Mouse (Mus musculus) forebrain, embryonic 12.5 days (tissue): Measurements from ENCODE around the gene Fchsd2. TPM values are rescaled to one million over a fixed set of nuclear protein-coding genes. Genes with fewer than 3 reads are reported as not detected.

Experiments
- ATAC-seq: fragments of 200-750 bp; cut with Nextera tagmentation; 2 replicates; pipeline ENCODE4 v1.8.0; 2017; ENCODE audit warnings: moderate TSS enrichment; ENCODE audit not compliant: low FRiP score
- H3K27ac ChIP-seq: fragments of 300-500 bp; sonication (generic); 2 replicates; pipeline ENCODE4 v1.5.1; 2016; ENCODE audit warnings: mild to moderate bottlenecking
- H3K27me3 ChIP-seq: fragments of 300-500 bp; sonication (generic); 2 replicates; pipeline ENCODE4 v1.6.1; 2016; ENCODE audit warnings: mild to moderate bottlenecking
- H3K36me3 ChIP-seq: fragments of 300-500 bp; sonication (generic); replicated peaks from 2 replicates; pipeline ENCODE4 v1.6.1; 2016; ENCODE audit warnings: mild to moderate bottlenecking
- H3K4me1 ChIP-seq: fragments of 300-500 bp; sonication (generic); 2 replicates; pipeline ENCODE4 v1.6.1; 2016
- H3K4me2 ChIP-seq: fragments of 300-500 bp; sonication (generic); 2 replicates; pipeline ENCODE4 v1.6.1; 2016; ENCODE audit warnings: mild to moderate bottlenecking, moderate library complexity
- H3K4me3 ChIP-seq: fragments of 300-500 bp; sonication (generic); replicated peaks from 2 replicates; pipeline ENCODE4 v1.5.1; 2016; ENCODE audit warnings: mild to moderate bottlenecking
- H3K9ac ChIP-seq: fragments of 300-500 bp; sonication (generic); 2 replicates; pipeline ENCODE4 v1.6.1; 2016; ENCODE audit warnings: mild to moderate bottlenecking
- H3K9me3 ChIP-seq: fragments of 300-500 bp; sonication (generic); 2 replicates; pipeline ENCODE4 v1.6.1; 2016
- WGBS: fragments of 180-500 bp; shearing (Covaris S2); methylation state at CpG from one replicate; pipeline ENCODE4 v1.1.7; 2016; 5-methylcytosine and 5-hydroxymethylcytosine counted together
- polyA plus RNA-seq: library from polyadenylated mRNA; unstranded; fragments of >200 nt; fragmentation: Nextera tagmentation; extraction: Ambion mirVana; gene quantifications from 2 replicates; pipeline ENCODE4 v1.2.1, GENCODE M21; 2016

Gene Fchsd2
- polyA plus RNA-seq, 1 experiment from 2014 or later = 37.5 TPM

DNA sequence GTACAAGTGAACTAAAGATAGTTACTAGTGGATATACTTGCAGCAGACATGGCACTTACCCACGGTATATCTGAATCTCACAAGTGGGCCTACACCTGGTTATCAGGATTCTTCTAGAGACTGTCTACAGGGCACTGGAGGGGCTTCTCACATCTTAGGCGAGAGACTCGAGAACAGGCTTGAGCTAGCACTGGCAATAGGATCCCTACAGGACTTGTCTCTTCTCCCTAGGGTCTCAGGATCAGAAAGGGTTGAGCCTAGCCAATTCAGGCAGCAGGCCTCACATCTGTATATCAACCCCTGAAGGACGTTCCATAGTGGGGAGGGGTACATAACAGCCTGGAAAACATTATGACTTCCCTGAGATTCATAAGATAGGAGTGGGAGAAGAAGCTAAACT, 194.2 kb downstream of the Fchsd2 start:
- ATAC-seq = no peak
- Histone ChIP-seq H3K27ac (no peak overlapping the region), H3K9me3 (no peaks in the 10 kb centered on the region), H3K4me2 (no peak overlapping the region), H3K36me3 (peaks cover 46% of the 10 kb centered on the region), H3K4me3 (no peak overlapping the region), H3K27me3 (no peaks in the 10 kb centered on the region), H3K4me1 (no peaks in the 10 kb centered on the region), H3K9ac (no peak overlapping the region)
- WGBS = 83% methylated on average over 4 of the region's 4 CpGs

GRCm38 (mm10) chr7:101287820-101288219, 195.2 kb downstream of the Fchsd2 start:
- Histone ChIP-seq H3K9ac (no peak overlapping the region), H3K36me3 (peaks cover 37% of the 10 kb centered on the region), H3K4me1 (no peaks in the 10 kb centered on the region), H3K9me3 (no peaks in the 10 kb centered on the region), H3K27ac (no peak overlapping the region), H3K4me2 (no peak overlapping the region), H3K27me3 (no peaks in the 10 kb centered on the region), H3K4me3 (no peak overlapping the region)
- ATAC-seq = no peak
- 82% methylated on average over 2 of the region's 2 CpGs for WGBS

GRCm38 (mm10) chr7:101288436-101288835, 195.8 kb downstream of the Fchsd2 start:
- Histone ChIP-seq H3K4me3 (no peak overlapping the region), H3K36me3 (peaks cover 31% of the 10 kb centered on the region), H3K4me1 (no peaks in the 10 kb centered on the region), H3K4me2 (no peak overlapping the region), H3K9me3 (no peaks in the 10 kb centered on the region), H3K27ac (no peak overlapping the region), H3K27me3 (no peaks in the 10 kb centered on the region), H3K9ac (no peak overlapping the region)
- WGBS = 40% methylated on average over 4 of the region's 4 CpGs
- ATAC-seq = 0 out of 2 replicates have a peak, but pooled peaks have one; percentile 33

GRCm38 (mm10) chr7:101290401-101290800, 197.7 kb downstream of the Fchsd2 start:
- no peak for ATAC-seq
- Histone ChIP-seq H3K27me3 (no peaks in the 10 kb centered on the region), H3K36me3 (peaks cover 19% of the 10 kb centered on the region), H3K4me3 (no peak overlapping the region), H3K27ac (no peak overlapping the region), H3K9ac (no peak overlapping the region), H3K4me2 (no peak overlapping the region), H3K4me1 (no peaks in the 10 kb centered on the region), H3K9me3 (no peaks in the 10 kb centered on the region)
- WGBS = 90% methylated on average over 10 of the region's 10 CpGs

GRCm38 (mm10) chr7:101291211-101291610, 198.5 kb downstream of the Fchsd2 start:
- ATAC-seq = no peak

DNA sequence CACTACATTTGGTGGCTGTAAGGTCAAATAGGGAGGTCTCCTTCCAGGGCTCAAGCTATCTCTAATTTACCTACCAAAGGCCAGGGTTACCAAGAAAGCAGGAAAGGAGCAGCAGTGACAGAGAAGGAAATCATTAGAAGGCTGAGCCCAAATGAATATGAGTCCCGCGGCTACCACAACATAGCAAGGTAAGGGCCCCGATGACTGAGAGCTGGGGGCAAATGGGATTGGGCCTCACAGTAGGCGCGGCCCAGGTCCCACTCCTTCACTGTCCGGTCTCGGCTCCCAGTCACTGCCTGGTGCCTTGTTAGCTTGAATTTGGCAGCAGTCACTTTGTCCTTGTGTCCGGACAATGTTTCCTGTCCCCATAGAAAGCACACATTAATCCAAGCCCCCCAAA, 199.0 kb downstream of the Fchsd2 start:
- no peak overlapping the region for H3K27ac ChIP-seq
- H3K9ac ChIP-seq = no peak overlapping the region
- peaks cover 7% of the 10 kb centered on the region; the same call in 1 of the 2 replicates for H3K27me3 ChIP-seq
- no peak overlapping the region for H3K4me3 ChIP-seq
- 94% methylated on average over 8 of the region's 8 CpGs for WGBS
- no peaks in the 10 kb centered on the region for H3K9me3 ChIP-seq
- no peak overlapping the region for H3K4me2 ChIP-seq
- no peak for ATAC-seq
- peaks cover 6% of the 10 kb centered on the region for H3K4me1 ChIP-seq
- peaks cover 11% of the 10 kb centered on the region; the same call in 1 of the 2 replicates for H3K36me3 ChIP-seq

More at GRCm38 (mm10) chr7:101291211-101291610, 198.5 kb downstream of the Fchsd2 start:
- no peaks in the 10 kb centered on the region for H3K9me3 ChIP-seq
- H3K4me2 ChIP-seq = no peak overlapping the region
- H3K4me3 ChIP-seq = no peak overlapping the region
- peaks cover 11% of the 10 kb centered on the region; the same call in 1 of the 2 replicates for H3K36me3 ChIP-seq
- H3K27me3 ChIP-seq = peaks cover 5% of the 10 kb centered on the region; the same call in 1 of the 2 replicates
- H3K4me1 ChIP-seq = peaks cover 2% of the 10 kb centered on the region
- no peak overlapping the region for H3K27ac ChIP-seq
- 83% methylated on average over 5 of the region's 5 CpGs for WGBS
- no peak overlapping the region for H3K9ac ChIP-seq

DNA sequence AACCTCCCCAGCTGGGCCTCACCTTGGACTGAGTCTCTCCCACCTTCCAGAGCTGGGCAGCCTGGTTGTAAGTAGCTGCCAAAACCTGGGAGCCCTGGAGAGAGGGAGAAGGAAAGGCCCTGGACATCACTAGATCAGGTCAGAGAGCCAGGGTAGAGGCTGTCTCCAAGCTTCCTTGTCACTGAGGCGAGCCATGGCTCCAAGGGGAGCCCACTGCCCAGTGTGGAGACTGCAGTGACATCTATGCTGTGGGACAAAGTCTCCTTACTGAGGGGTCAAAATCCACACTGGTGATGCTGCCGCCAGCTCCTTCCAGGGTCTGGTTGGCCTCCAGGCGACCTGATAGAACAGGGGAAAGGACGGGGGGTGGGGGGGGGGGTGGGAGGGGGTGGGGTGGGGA, 199.4 kb downstream of the Fchsd2 start:
- Histone ChIP-seq H3K9me3 (no peaks in the 10 kb centered on the region), H3K27ac (no peak overlapping the region), H3K9ac (no peak overlapping the region), H3K4me2 (no peak overlapping the region), H3K27me3 (peaks cover 8% of the 10 kb centered on the region), H3K4me1 (peaks cover 11% of the 10 kb centered on the region), H3K4me3 (no peak overlapping the region), H3K36me3 (peaks cover 11% of the 10 kb centered on the region; the same call in 1 of the 2 replicates)
- 82% methylated on average over 4 of the region's 4 CpGs for WGBS
- ATAC-seq = no peak

DNA sequence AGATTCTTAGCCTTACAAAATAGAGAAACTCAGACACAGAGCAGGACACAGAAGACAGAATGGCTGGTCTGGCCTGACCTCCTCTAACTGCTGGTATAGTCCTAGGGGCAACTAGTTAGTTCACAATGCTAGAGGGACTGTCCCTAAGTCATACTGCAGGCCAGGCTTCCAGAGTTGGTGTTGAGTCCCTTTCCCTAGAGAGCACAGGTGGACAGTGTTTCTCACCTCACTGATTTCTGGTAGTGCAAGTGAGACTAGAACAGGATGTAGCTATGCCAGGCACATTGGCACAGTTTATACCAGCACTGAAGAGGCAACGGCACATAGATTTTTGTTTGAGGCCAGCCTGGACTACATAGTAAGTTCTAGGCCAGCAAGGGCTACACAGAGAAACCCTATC, 200.0 kb downstream of the Fchsd2 start:
- H3K4me3 ChIP-seq = no peak overlapping the region
- H3K36me3 ChIP-seq = peaks cover 11% of the 10 kb centered on the region; the same call in 1 of the 2 replicates
- H3K9ac ChIP-seq = no peak overlapping the region
- H3K4me2 ChIP-seq = no peak overlapping the region
- 0 out of 2 replicates have a peak overlapping the region, but pooled peaks have one; percentile 5 for H3K27ac ChIP-seq
- no peaks in the 10 kb centered on the region for H3K9me3 ChIP-seq
- peaks cover 14% of the 10 kb centered on the region for H3K27me3 ChIP-seq
- WGBS = 96% methylated on average over 1 of the region's 1 CpGs
- no peak for ATAC-seq
- H3K4me1 ChIP-seq = peaks cover 11% of the 10 kb centered on the region

DNA sequence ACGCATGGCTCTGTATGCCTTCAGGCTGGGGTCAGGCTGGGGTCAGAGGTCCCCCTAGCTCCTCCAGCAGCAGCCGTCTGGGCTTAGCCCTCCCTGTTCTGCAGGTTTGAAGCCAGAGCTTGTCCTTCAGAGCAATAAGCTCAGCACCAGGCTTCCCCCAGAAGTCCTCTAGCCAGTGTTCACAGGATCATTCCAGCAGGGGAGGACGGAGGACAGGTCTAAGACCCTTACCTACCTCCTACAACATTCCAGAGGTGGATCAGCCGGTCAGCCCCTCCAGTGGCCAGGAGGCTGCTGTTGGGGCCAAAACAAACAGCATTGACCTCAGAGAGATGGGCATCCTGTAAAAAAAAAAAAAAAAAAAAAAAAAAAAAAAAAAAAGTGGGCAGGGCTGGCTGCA, 200.5 kb downstream of the Fchsd2 start:
- Histone ChIP-seq H3K27ac (0 out of 2 replicates have a peak overlapping the region, but pooled peaks have one; percentile 5), H3K4me2 (no peak overlapping the region), H3K36me3 (peaks cover 11% of the 10 kb centered on the region; the same call in 1 of the 2 replicates), H3K4me1 (peaks cover 11% of the 10 kb centered on the region), H3K9ac (no peak overlapping the region), H3K27me3 (peaks cover 18% of the 10 kb centered on the region), H3K9me3 (no peaks in the 10 kb centered on the region), H3K4me3 (no peak overlapping the region)
- ATAC-seq = no peak
- 75% methylated on average over 4 of the region's 4 CpGs for WGBS

- Histone ChIP-seq H3K27me3 (peaks cover 21% of the 10 kb centered on the region), H3K36me3 (peaks cover 11% of the 10 kb centered on the region; the same call in 1 of the 2 replicates), H3K9ac (no peak overlapping the region), H3K4me3 (no peak overlapping the region), H3K27ac (no peak overlapping the region), H3K4me1 (peaks cover 11% of the 10 kb centered on the region), H3K4me2 (no peak overlapping the region), H3K9me3 (no peaks in the 10 kb centered on the region)
- 57% methylated on average over 4 of the region's 4 CpGs for WGBS
- no peak for ATAC-seq
These were observed 200.9 kb downstream of the Fchsd2 start for GRCm38 (mm10) chr7:101293611-101294010.

DNA sequence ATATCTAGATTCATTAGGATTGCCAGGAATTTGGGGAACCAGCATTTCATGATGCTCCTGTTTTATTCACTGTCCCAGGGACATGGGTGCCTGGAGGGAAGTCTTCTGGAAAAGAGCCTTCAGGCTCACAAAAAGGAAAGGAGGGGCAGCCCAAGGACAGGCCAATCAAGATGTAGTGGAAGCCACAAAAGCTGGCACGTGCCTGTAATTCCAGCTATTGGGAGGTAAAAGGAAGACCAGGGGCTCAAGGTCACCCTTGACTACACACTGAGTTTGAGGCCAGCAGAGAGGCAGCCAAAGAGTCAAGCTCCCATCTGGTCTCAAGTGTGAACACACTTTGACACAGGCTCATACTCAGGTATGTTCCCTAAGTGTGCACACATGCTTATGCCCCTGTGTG, 202.8 kb downstream of the Fchsd2 start:
- Histone ChIP-seq H3K36me3 (no peaks in the 10 kb centered on the region), H3K27ac (no peak overlapping the region), H3K4me1 (peaks cover 11% of the 10 kb centered on the region), H3K27me3 (peaks cover 39% of the 10 kb centered on the region), H3K9ac (no peak overlapping the region), H3K4me3 (no peak overlapping the region), H3K9me3 (no peaks in the 10 kb centered on the region), H3K4me2 (no peak overlapping the region)
- 56% methylated on average over 1 of the region's 1 CpGs for whole genome bisulfite sequencing
- ATAC-seq = no peak

GRCm38 (mm10) chr7:101296252-101297022, 203.8 kb downstream of the Fchsd2 start:
- H3K4me2 ChIP-seq = peak overlapping the region; percentile 68
- peaks cover 16% of the 10 kb centered on the region for H3K4me1 ChIP-seq
- whole genome bisulfite sequencing = 13% methylated on average over 35 of the region's 35 CpGs
- peaks cover 45% of the 10 kb centered on the region for H3K27me3 ChIP-seq
- H3K9ac ChIP-seq = peak overlapping the region; percentile 33
- no peaks in the 10 kb centered on the region for H3K9me3 ChIP-seq
- peak overlapping the region; percentile 38 for H3K4me3 ChIP-seq
- no peaks in the 10 kb centered on the region for H3K36me3 ChIP-seq
- H3K27ac ChIP-seq = 0 out of 2 replicates have a peak overlapping the region, but pooled peaks have one; percentile 8
- peak; percentile 88 for ATAC-seq

DNA sequence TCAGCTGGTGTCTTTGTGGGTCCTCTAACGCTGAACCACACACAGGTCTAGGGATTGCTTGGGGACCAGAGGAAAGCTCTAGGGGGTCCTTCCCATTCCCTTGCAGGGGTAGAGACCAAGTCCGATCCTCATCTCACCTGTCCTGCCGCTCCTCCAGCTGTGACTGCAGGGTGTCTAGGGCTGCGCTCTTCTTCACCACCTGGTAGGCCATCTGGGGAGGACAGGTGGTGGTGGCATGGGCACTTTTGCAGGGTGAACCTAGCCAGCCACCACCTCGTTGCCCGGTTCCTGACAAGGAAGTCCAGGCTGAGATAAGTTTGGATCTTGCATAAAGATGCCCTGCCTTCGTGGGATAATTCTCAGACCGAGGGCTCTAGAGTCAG, 204.4 kb downstream of the Fchsd2 start:
- Histone ChIP-seq H3K4me1 (peaks cover 16% of the 10 kb centered on the region), H3K27ac (no peak overlapping the region), H3K4me3 (peak overlapping the region; percentile 38), H3K36me3 (no peaks in the 10 kb centered on the region), H3K4me2 (peak overlapping the region; percentile 68), H3K27me3 (peaks cover 45% of the 10 kb centered on the region), H3K9ac (peak overlapping the region; percentile 33), H3K9me3 (no peaks in the 10 kb centered on the region)
- 24% methylated on average over 8 of the region's 8 CpGs for WGBS
- ATAC-seq = 0 out of 2 replicates have a peak, but pooled peaks have one; percentile 24
